Mouse (Mus musculus): ENCODE measurements around the gene Hyls1. TPM values are rescaled to one million over a fixed set of nuclear protein-coding genes. Genes with fewer than 3 reads are reported as not detected.

Gene Hyls1
- total and polyA plus RNA-seq, 3 experiments, result 15.4 to 18.9 (median 18.3) TPM

DNA sequence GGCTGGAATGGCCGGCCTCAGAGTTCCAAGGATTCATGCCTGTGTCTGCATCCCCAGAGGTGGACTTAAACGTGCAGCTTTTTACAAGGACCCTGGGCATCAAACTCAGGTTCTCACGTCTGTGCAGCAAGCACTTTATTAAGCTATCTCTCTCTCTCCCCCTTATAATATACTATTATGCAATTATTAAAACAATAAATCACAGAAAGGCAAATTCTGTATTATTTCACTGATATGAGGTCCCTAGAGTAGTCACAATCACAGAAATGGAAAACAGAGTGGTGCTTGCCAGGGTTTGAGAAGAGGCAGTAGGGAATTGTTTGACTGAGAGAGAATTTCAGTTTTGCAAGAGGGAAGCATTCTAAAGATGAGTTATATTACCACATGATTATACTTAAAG, 41.1 kb downstream of the Hyls1 start:
- H3K27ac ChIP-seq (ENCODE audit: insufficient read depth, low read depth), result no peak overlapping the region
- in situ Hi-C loops (cut with MboI; ENCODE audit: low pct_ligation_motif_present, low pct_unique_long_range_greater_than_20kb, low sequenced_read_pairs), result loop anchor here (25.0 kb wide), 1 partner anchor 492 kb away; no protein-coding TSS in a partner anchor
- no peaks in the 10 kb centered on the region for H3K27me3 ChIP-seq (replicated peaks)
- no peaks in the 10 kb centered on the region for H3K36me3 ChIP-seq (replicated peaks in 1 of 2; ENCODE audit: control insufficient read depth in 1 of 2, insufficient read depth in 1 of 2, low read length in 1 of 2)
- no peaks in the 10 kb centered on the region for H3K4me1 ChIP-seq (ENCODE audit: control insufficient read depth in 1 of 2, insufficient read depth in 2 of 2)
- no peaks in the 10 kb centered on the region for H3K79me2 ChIP-seq (replicated peaks; ENCODE audit: control insufficient read depth, extremely low read depth, insufficient read depth, poor library complexity, severe bottlenecking)
- no peak for DNase-seq (ENCODE audit: extremely low read depth)
- H3K9me3 ChIP-seq (replicated peaks; ENCODE audit: low read length), result no peaks in the 10 kb centered on the region
- no peak overlapping the region for H3K4me3 ChIP-seq (replicated peaks in 1 of 3; ENCODE audit: low read depth in 2 of 3, low read length in 2 of 3, poor library complexity in 1 of 3)
- TF ChIP-seq PAX5 (IDR thresholded peaks at IDR 0.05; ENCODE audit: low read length) (no peak), USF1 (IDR thresholded peaks at IDR 0.05; ENCODE audit: low read depth, low read length) (no peak)
- dilution Hi-C loops (cut with MboI; ENCODE audit: extremely low pct_ligation_motif_present, extremely low pct_unique_long_range_greater_than_20kb, low sequenced_read_pairs), result loop anchor here (25.0 kb wide), 1 partner anchor 242 kb away; no protein-coding TSS in a partner anchor
- H3K9ac ChIP-seq (ENCODE audit: insufficient read depth, low read depth), result no peak overlapping the region
- no peak overlapping the region for H3K4me2 ChIP-seq (ENCODE audit: insufficient read depth, low read depth, poor library complexity, severe bottlenecking)

DNA sequence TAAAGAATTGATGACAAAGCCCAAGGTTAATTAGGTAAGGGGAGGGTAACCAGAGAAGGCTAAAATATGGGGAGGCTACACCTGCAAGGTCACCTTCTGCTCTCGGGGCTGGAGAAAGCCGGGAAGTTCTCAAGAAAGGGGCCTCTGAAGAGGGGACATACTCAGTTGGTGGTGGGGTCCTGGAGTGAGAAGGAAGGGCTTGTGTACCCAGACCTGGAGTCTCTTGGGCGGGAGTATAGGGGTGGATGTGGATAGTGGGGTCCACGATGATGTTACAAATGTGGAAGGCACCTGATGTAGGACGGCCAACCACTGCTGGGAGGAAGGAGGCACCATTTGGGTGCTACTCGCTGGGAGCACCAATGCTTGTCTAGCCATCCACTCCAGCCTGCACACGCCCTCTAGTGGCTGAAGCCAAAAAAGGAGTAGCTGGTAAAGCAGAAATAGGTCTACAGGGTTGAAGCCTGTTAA, 46.2 kb downstream of the Hyls1 start:
- dilution Hi-C loops (cut with MboI; ENCODE audit: extremely low pct_ligation_motif_present, extremely low pct_unique_long_range_greater_than_20kb, low sequenced_read_pairs) (no loop called here), in situ Hi-C loops (cut with MboI; ENCODE audit: low pct_ligation_motif_present, low pct_unique_long_range_greater_than_20kb, low sequenced_read_pairs) (no loop called here)
- Histone ChIP-seq H3K27ac (ENCODE audit: insufficient read depth, low read depth) (no peak overlapping the region), H3K9me3 (replicated peaks; ENCODE audit: low read length) (no peaks in the 10 kb centered on the region), H3K4me1 (ENCODE audit: control insufficient read depth in 1 of 2, insufficient read depth in 2 of 2) (peaks cover 0 to 3% of the 10 kb centered on the region in 2 experiments; a peak in 1 of 4 replicates), H3K4me3 (replicated peaks in 1 of 3; ENCODE audit: low read depth in 2 of 3, low read length in 2 of 3, poor library complexity in 1 of 3) (no peak overlapping the region), H3K4me2 (ENCODE audit: insufficient read depth, low read depth, poor library complexity, severe bottlenecking) (no peak overlapping the region; the same call in 1 of the 2 replicates), H3K79me2 (replicated peaks; ENCODE audit: control insufficient read depth, extremely low read depth, insufficient read depth, poor library complexity, severe bottlenecking) (no peaks in the 10 kb centered on the region), H3K9ac (ENCODE audit: insufficient read depth, low read depth) (no peak overlapping the region), H3K36me3 (replicated peaks in 1 of 2; ENCODE audit: control insufficient read depth in 1 of 2, insufficient read depth in 1 of 2, low read length in 1 of 2) (no peaks in the 10 kb centered on the region), H3K27me3 (replicated peaks) (no peaks in the 10 kb centered on the region)
- TF ChIP-seq CHD1 (IDR thresholded peaks at IDR 0.05; ENCODE audit: low read depth, low read length) (no peak), CTCF (conservative IDR thresholded peaks at IDR 0.05 in 1 of 2, IDR thresholded peaks at IDR 0.05 in 1 of 2; ENCODE audit: low read depth in 2 of 2, low read length in 2 of 2) (peak; percentile 67 to 94), MEF2A (IDR thresholded peaks at IDR 0.05; ENCODE audit: borderline replicate concordance, low read depth, low read length) (no peak), EP300 (IDR thresholded peaks at IDR 0.05; ENCODE audit: low read length) (no peak), ZC3H11A (IDR thresholded peaks at IDR 0.05; ENCODE audit: low read depth, low read length) (peak; percentile 86), RCOR1 (conservative IDR thresholded peaks at IDR 0.05; ENCODE audit: low read depth, low read length) (no peak), TCF12 (IDR thresholded peaks at IDR 0.05; ENCODE audit: low read depth, low read length) (no peak), JUN (IDR thresholded peaks at IDR 0.05; ENCODE audit: insufficient read depth, low read depth, low read length) (no peak), MXI1 (IDR thresholded peaks at IDR 0.05; ENCODE audit: low read depth, low read length) (no peak), ZKSCAN1 (IDR thresholded peaks at IDR 0.05; ENCODE audit: borderline replicate concordance, low read depth, low read length) (no peak), MAZ (IDR thresholded peaks at IDR 0.05; ENCODE audit: low read depth, low read length) (no peak), USF1 (IDR thresholded peaks at IDR 0.05; ENCODE audit: low read depth, low read length) (no peak), SMC3 (IDR thresholded peaks at IDR 0.05; ENCODE audit: low read depth, low read length) (peak; percentile 98), MYC (IDR thresholded peaks at IDR 0.05; ENCODE audit: low read depth, low read length) (no peak), NELFE (IDR thresholded peaks at IDR 0.05; ENCODE audit: low read depth, low read length) (no peak; the same call in 1 of the 2 replicates), RAD21 (IDR thresholded peaks at IDR 0.05; ENCODE audit: low read depth, low read length) (peak; percentile 95), JUND (conservative IDR thresholded peaks at IDR 0.05; ENCODE audit: low read depth, low read length) (no peak), IRF4 (IDR thresholded peaks at IDR 0.05; ENCODE audit: low read depth, low read length) (peak; percentile 25; the same call in 1 of the 2 replicates), PAX5 (IDR thresholded peaks at IDR 0.05; ENCODE audit: low read length) (no peak)
- DNase-seq (ENCODE audit: extremely low read depth), result peak; percentile 84
